ENCODE assay signal across 20 mouse cellular contexts in genomic region chr16:65916831-65917230, GRCm38 (mm10).
DNase-seq lines count a peak whose midpoint lies in the region; ATAC-seq and TF ChIP-seq lines count a peak whose summit lies in the region.
"Had no signal": no experiment of that assay in that cellular context is flagged by ENCODE, and none has a peak within 500 bp of the region (broad histone marks: within the 10 kb centered on the region; RNA-seq: fewer than 3 reads in every experiment).

No protein-coding gene starts in this region.

- H3K4me1 ChIP-seq in kidney, embryonic 14.5 days (ENCODE audit: control insufficient read depth, insufficient read depth, low read length) = no peaks in the 10 kb centered on the region
- no peaks in the 10 kb centered on the region for H3K4me1 ChIP-seq in kidney, adult 2 months (ENCODE audit: control insufficient read depth, insufficient read depth, low read length)
- H3K4me1 ChIP-seq in kidney, postnatal 0 days (replicated peaks; ENCODE audit: insufficient read depth, low read length) = no peaks in the 10 kb centered on the region
- H3K4me1 ChIP-seq in embryonic facial prominence, embryonic 14.5 days (ENCODE audit: control insufficient read depth, insufficient read depth, low read length) = no peaks in the 10 kb centered on the region; the same call in 1 of the 2 replicates
- no peaks in the 10 kb centered on the region for H3K4me1 ChIP-seq in stomach, postnatal 0 days (replicated peaks; ENCODE audit: control insufficient read depth, insufficient read depth)
- H3K4me1 ChIP-seq: embryonic facial prominence, embryonic 13.5 days; forebrain, embryonic 13.5 days; forebrain, embryonic 15.5 days had no signal

- H3K4me2 ChIP-seq in kidney, embryonic 14.5 days (replicated peaks; ENCODE audit: low read depth, low read length) = no peak overlapping the region
- no peak overlapping the region for H3K4me2 ChIP-seq in kidney, postnatal 0 days (ENCODE audit: low read length)
- no peak overlapping the region for H3K4me2 ChIP-seq in embryonic facial prominence, embryonic 14.5 days (ENCODE audit: low read depth, low read length)
- H3K4me2 ChIP-seq in stomach, postnatal 0 days (replicated peaks; ENCODE audit: low read depth) = no peak overlapping the region
- H3K4me2 ChIP-seq: embryonic facial prominence, embryonic 13.5 days; forebrain, embryonic 13.5 days; forebrain, embryonic 15.5 days had no signal

- no peak for DNase-seq in kidney, adult 2 months
- DNase-seq in kidney, postnatal 0 days (ENCODE audit: low spot score) = peak; percentile 4
- DNase-seq in kidney, postnatal 10 days = no peak
- DNase-seq in embryonic facial prominence, embryonic 14.5 days (ENCODE audit: low spot score) = peak; percentile 54
- DNase-seq in stomach, postnatal 0 days (ENCODE audit: low spot score) = no peak
- DNase-seq: adrenal gland, adult 2 months; adrenal gland, postnatal 10 days; adrenal gland, postnatal 25 days; cerebellum, adult 11 months; cerebellum, adult 18-20 months; cerebellum, adult 8-10 months; cerebellum, adult 9-11 months; cerebellum, postnatal 14 days; cerebellum, postnatal 36 days; embryo, embryonic 11 days; forebrain, postnatal 0 days had no signal

- TF ChIP-seq POLR2A in kidney, adult 2 months (IDR thresholded peaks at IDR 0.05; ENCODE audit: low read depth, low read length) = no peak

- no peaks in the 10 kb centered on the region for H3K9me3 ChIP-seq in kidney, embryonic 14.5 days (ENCODE audit: control insufficient read depth, low read length)
- H3K9me3 ChIP-seq in kidney, postnatal 0 days (replicated peaks; ENCODE audit: low read length) = no peaks in the 10 kb centered on the region
- H3K9me3 ChIP-seq in embryonic facial prominence, embryonic 14.5 days (ENCODE audit: control insufficient read depth, low read length) = no peaks in the 10 kb centered on the region
- no peaks in the 10 kb centered on the region for H3K9me3 ChIP-seq in stomach, postnatal 0 days (ENCODE audit: control insufficient read depth, low read length)
- H3K9me3 ChIP-seq: embryonic facial prominence, embryonic 13.5 days; forebrain, embryonic 13.5 days; forebrain, embryonic 15.5 days had no signal

- TF ChIP-seq EP300 in stomach, postnatal 0 days (optimal IDR thresholded peaks at IDR 0.05) = no peak

- no peak overlapping the region for H3K27ac ChIP-seq in kidney, embryonic 14.5 days (ENCODE audit: low read depth, low read length)
- no peak overlapping the region for H3K27ac ChIP-seq in kidney, adult 2 months (ENCODE audit: insufficient read depth, low read depth, low read length)
- no peak overlapping the region for H3K27ac ChIP-seq in kidney, postnatal 0 days
- no peak overlapping the region for H3K27ac ChIP-seq in embryonic facial prominence, embryonic 14.5 days (replicated peaks; ENCODE audit: low read depth, low read length)
- no peak overlapping the region for H3K27ac ChIP-seq in stomach, postnatal 0 days (replicated peaks)
- H3K27ac ChIP-seq: embryonic facial prominence, embryonic 13.5 days; forebrain, embryonic 13.5 days; forebrain, embryonic 15.5 days had no signal

- TF ChIP-seq CTCF in kidney, adult 2 months (conservative IDR thresholded peaks at IDR 0.05; ENCODE audit: insufficient read depth, insufficient read length, low read depth, low read length) = no peak
- TF ChIP-seq CTCF in kidney, postnatal 0 days (IDR thresholded peaks at IDR 0.05; ENCODE audit: low read depth) = no peak
- TF ChIP-seq CTCF in stomach, postnatal 0 days (IDR thresholded peaks at IDR 0.05; ENCODE audit: low read depth) = no peak

- H3K4me3 ChIP-seq in kidney, embryonic 14.5 days (ENCODE audit: low read length) = no peak overlapping the region
- no peak overlapping the region for H3K4me3 ChIP-seq in kidney, adult 2 months (ENCODE audit: insufficient read depth, low read depth, low read length)
- no peak overlapping the region for H3K4me3 ChIP-seq in kidney, postnatal 0 days (replicated peaks; ENCODE audit: low read depth, low read length)
- H3K4me3 ChIP-seq in embryonic facial prominence, embryonic 14.5 days (ENCODE audit: low read depth, low read length) = no peak overlapping the region
- no peak overlapping the region for H3K4me3 ChIP-seq in stomach, postnatal 0 days (ENCODE audit: low read depth, low read length)
- H3K4me3 ChIP-seq: embryonic facial prominence, embryonic 13.5 days; forebrain, embryonic 13.5 days; forebrain, embryonic 15.5 days had no signal

- ATAC-seq in kidney, embryonic 14.5 days (ENCODE audit: low FRiP score, low TSS enrichment) = peak; percentile 62; the same call in 1 of the 2 replicates
- no peak for ATAC-seq in kidney, postnatal 0 days (replicated peaks; ENCODE audit: low FRiP score, low read depth)
- peak; percentile 85 for ATAC-seq in embryonic facial prominence, embryonic 14.5 days (ENCODE audit: low read depth)
- no peak for ATAC-seq in stomach, postnatal 0 days (ENCODE audit: low FRiP score, low TSS enrichment)
- ATAC-seq: forebrain, embryonic 13.5 days; forebrain, embryonic 15.5 days; forebrain, postnatal 0 days had no signal

- H3K27me3 ChIP-seq in kidney, embryonic 14.5 days (ENCODE audit: control insufficient read depth, insufficient read depth, low read length) = no peaks in the 10 kb centered on the region
- H3K27me3 ChIP-seq in kidney, adult 2 months (replicated peaks; ENCODE audit: control insufficient read depth, insufficient read depth, low read length) = no peaks in the 10 kb centered on the region
- H3K27me3 ChIP-seq in kidney, postnatal 0 days (ENCODE audit: insufficient read depth, low read length) = no peaks in the 10 kb centered on the region
- no peaks in the 10 kb centered on the region for H3K27me3 ChIP-seq in embryonic facial prominence, embryonic 14.5 days (replicated peaks; ENCODE audit: control insufficient read depth, insufficient read depth, low read length)
- no peaks in the 10 kb centered on the region for H3K27me3 ChIP-seq in stomach, postnatal 0 days (ENCODE audit: control insufficient read depth, insufficient read depth, low read length)
- H3K27me3 ChIP-seq: embryonic facial prominence, embryonic 13.5 days; forebrain, embryonic 13.5 days; forebrain, embryonic 15.5 days had no signal

- no peaks in the 10 kb centered on the region for H3K36me3 ChIP-seq in kidney, embryonic 14.5 days (ENCODE audit: control insufficient read depth, insufficient read depth, low read length)
- no peaks in the 10 kb centered on the region for H3K36me3 ChIP-seq in kidney, adult 2 months (ENCODE audit: control insufficient read depth, insufficient read depth, low read length)
- H3K36me3 ChIP-seq in kidney, postnatal 0 days (ENCODE audit: insufficient read depth, low read length) = no peaks in the 10 kb centered on the region
- H3K36me3 ChIP-seq in embryonic facial prominence, embryonic 14.5 days (ENCODE audit: control insufficient read depth, insufficient read depth, low read length) = no peaks in the 10 kb centered on the region
- no peaks in the 10 kb centered on the region for H3K36me3 ChIP-seq in stomach, postnatal 0 days (ENCODE audit: control insufficient read depth, insufficient read depth, low read length)
- H3K36me3 ChIP-seq: embryonic facial prominence, embryonic 13.5 days; forebrain, embryonic 15.5 days had no signal

- 60% methylated on average over 7 of the region's 7 CpGs for WGBS in kidney, embryonic 14.5 days
- WGBS in kidney, adult 2 months = 37% methylated on average over 7 of the region's 7 CpGs
- 38% methylated on average over 7 of the region's 7 CpGs for WGBS in kidney, postnatal 0 days
- 48% methylated on average over 7 of the region's 7 CpGs for WGBS in embryonic facial prominence, embryonic 14.5 days
- 55% methylated on average over 7 of the region's 7 CpGs for WGBS in stomach, postnatal 0 days

- H3K9ac ChIP-seq in kidney, embryonic 14.5 days (ENCODE audit: low read depth, low read length) = no peak overlapping the region
- H3K9ac ChIP-seq in kidney, postnatal 0 days (ENCODE audit: low read depth, low read length) = no peak overlapping the region
- no peak overlapping the region for H3K9ac ChIP-seq in embryonic facial prominence, embryonic 14.5 days (ENCODE audit: low read depth, low read length)
- H3K9ac ChIP-seq in stomach, postnatal 0 days (ENCODE audit: low read length) = no peak overlapping the region
- H3K9ac ChIP-seq: embryonic facial prominence, embryonic 13.5 days; forebrain, embryonic 13.5 days; forebrain, embryonic 15.5 days; forebrain, postnatal 0 days had no signal

Comparison
In these comparisons a context has a peak if more than half of its experiments do, and no peak if none do; other contexts are left out.
1. ATAC-seq: peak in kidney, embryonic 14.5 days (single experiment) and embryonic facial prominence, embryonic 14.5 days (single experiment); none in kidney, postnatal 0 days (single experiment) and stomach, postnatal 0 days (single experiment).
2. DNase-seq: peak in kidney, postnatal 0 days (single experiment) and embryonic facial prominence, embryonic 14.5 days (single experiment); none in kidney, adult 2 months (single experiment), kidney, postnatal 10 days (single experiment) and stomach, postnatal 0 days (single experiment).